Mouse (Mus musculus): ENCODE results near the gene Pramef12. TPM values are rescaled to one million over a fixed set of nuclear protein-coding genes. Genes with fewer than 3 reads are reported as not detected.

Pramef12 gene
- polyA plus RNA-seq, 1 experiment from 2014 or later = 0.29 TPM

Other genes with a start within 250 kb of the Pramef12 start
- gene Oog3, start 245.8 kb downstream of the Pramef12 start, polyA plus RNA-seq (2014; fragmentation: Nextera tagmentation; extraction: Ambion mirVana) = not detected in 2 replicates
- gene Oog2, start 217.7 kb downstream of the Pramef12 start, polyA plus RNA-seq (2014; fragmentation: Nextera tagmentation; extraction: Ambion mirVana) = not detected in 2 replicates
- not detected in 2 replicates for gene C87977, start 195.1 kb downstream of the Pramef12 start, polyA plus RNA-seq (2014; fragmentation: Nextera tagmentation; extraction: Ambion mirVana)
- gene Pramel5, start 128.0 kb downstream of the Pramef12 start, polyA plus RNA-seq (2014; fragmentation: Nextera tagmentation; extraction: Ambion mirVana) = not detected in 2 replicates
- not detected in 2 replicates for gene Gm13128, start 78.2 kb downstream of the Pramef12 start, polyA plus RNA-seq (2014; fragmentation: Nextera tagmentation; extraction: Ambion mirVana)
- not detected in 2 replicates for gene Gm13119, start 50.5 kb downstream of the Pramef12 start, polyA plus RNA-seq (2014; fragmentation: Nextera tagmentation; extraction: Ambion mirVana)
- gene Pramef20, start 30.5 kb downstream of the Pramef12 start, polyA plus RNA-seq (2014; fragmentation: Nextera tagmentation; extraction: Ambion mirVana) = not detected in 2 replicates
- not detected in 2 replicates for gene 1700012P22Rik, start 30.3 kb upstream of the Pramef12 start, polyA plus RNA-seq (2014; fragmentation: Nextera tagmentation; extraction: Ambion mirVana)
- gene Gm9944, start 44.9 kb upstream of the Pramef12 start, polyA plus RNA-seq (2014; fragmentation: Nextera tagmentation; extraction: Ambion mirVana) = not detected in 2 replicates
- not detected in 2 replicates for gene Aadacl3, start 55.3 kb upstream of the Pramef12 start, polyA plus RNA-seq (2014; fragmentation: Nextera tagmentation; extraction: Ambion mirVana)
- not detected in 2 replicates for gene 9430007A20Rik, start 111.4 kb upstream of the Pramef12 start, polyA plus RNA-seq (2014; fragmentation: Nextera tagmentation; extraction: Ambion mirVana)
- not detected in 2 replicates for gene Gm13124, start 156.7 kb upstream of the Pramef12 start, polyA plus RNA-seq (2014; fragmentation: Nextera tagmentation; extraction: Ambion mirVana)
- not detected in 2 replicates for gene Aadacl4, start 205.2 kb upstream of the Pramef12 start, polyA plus RNA-seq (2014; fragmentation: Nextera tagmentation; extraction: Ambion mirVana)

Data from limb, embryonic 11.5 days (tissue).